Mouse (Mus musculus): ENCODE results near the gene Ssh1. TPM values are rescaled to one million over a fixed set of nuclear protein-coding genes. Genes with fewer than 3 reads are reported as not detected.
A peak's percentile ranks its signal among the peaks of the same experiment; 100 is the strongest.

Gene Ssh1
- polyA plus RNA-seq, 1 experiment: 19.2 TPM

DNA sequence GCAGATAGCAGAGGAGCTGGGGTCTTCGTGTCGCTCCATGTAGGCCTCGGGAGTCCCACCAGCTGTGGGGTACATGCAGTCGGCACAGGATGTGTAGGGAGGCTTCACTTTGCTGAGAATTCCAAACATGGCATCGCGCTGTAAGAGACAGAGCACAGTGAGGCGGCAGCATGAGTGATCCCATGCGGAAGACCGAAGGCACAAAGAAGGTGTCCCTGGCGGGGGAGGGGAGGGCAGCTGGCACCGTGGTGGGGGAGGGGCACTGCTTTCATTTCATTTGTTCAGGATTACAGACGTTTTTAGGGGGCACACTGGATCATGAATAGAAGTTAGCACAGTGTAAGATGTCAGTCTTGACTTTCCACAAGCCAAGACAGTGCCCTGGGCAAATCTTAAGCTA is 50.4 kb downstream of the Ssh1 start:
- TF ChIP-seq CTCF (IDR thresholded peaks at IDR 0.05; ENCODE audit: borderline replicate concordance, extremely low read depth, insufficient read depth, insufficient read length) (no peak), POLR2A (IDR thresholded peaks at IDR 0.05; ENCODE audit: borderline replicate concordance, extremely low read depth, insufficient read depth, insufficient read length, poor library complexity, severe bottlenecking) (no peak)
- DNase-seq (ENCODE audit: low read depth): peak; percentile 42

DNA sequence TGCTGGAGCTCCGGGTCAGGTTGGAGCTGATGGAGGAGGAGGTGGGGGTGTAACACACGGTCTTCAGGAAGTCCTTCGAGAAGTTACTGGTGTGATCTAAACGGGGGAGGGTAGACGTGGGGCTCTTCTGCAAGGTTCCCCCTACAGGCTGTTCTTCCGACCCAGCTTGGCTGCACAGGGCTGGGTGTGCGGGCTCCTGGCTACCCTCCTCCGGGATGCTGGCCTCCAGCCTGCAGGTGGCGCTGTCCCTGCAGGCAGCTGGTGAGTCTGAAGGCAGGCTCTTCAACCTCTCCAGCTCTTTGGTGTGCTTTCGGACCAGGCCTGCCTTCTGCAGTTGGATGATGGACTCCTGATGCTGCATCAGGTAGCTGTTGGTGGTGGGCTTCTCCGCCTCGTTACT is 51.1 kb downstream of the Ssh1 start:
- TF ChIP-seq CTCF (IDR thresholded peaks at IDR 0.05; ENCODE audit: borderline replicate concordance, extremely low read depth, insufficient read depth, insufficient read length) (peak; percentile 33; the same call in 1 of the 2 replicates), POLR2A (IDR thresholded peaks at IDR 0.05; ENCODE audit: borderline replicate concordance, extremely low read depth, insufficient read depth, insufficient read length, poor library complexity, severe bottlenecking) (no peak)
- no peak for DNase-seq (ENCODE audit: low read depth)

DNA sequence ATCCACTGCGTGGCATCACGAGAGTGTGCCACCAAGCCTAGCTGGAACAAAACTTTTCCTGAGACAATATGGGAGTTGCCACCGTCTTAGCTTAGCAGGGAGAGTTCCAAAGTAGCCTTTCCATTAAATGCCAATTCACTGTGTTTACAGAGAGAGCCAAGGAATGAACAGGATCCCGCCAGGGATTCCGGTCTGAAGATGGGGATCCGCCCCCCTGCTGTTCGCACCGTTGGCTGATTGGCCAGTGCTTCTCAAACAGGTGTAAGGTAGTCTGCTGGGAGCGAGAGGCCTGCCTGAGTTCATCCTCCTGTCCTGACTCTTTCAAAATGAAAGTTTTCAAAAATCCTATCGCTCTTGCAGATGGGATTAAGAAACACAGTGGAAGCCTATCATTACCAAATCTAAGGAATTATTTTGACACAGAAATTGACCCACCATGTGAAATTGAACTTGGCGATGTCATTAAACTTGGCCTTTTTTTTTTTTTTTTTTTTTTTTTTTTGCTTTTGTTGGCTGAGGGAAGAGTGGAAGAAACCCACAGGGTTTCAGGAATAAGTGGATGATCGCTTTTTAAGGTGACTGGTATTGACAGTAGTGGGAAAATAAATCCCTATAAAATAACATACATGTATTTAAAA is 54.3 kb downstream of the Ssh1 start:
- no peak for DNase-seq (ENCODE audit: low read depth)
- TF ChIP-seq POLR2A (IDR thresholded peaks at IDR 0.05; ENCODE audit: borderline replicate concordance, extremely low read depth, insufficient read depth, insufficient read length, poor library complexity, severe bottlenecking) (no peak), CTCF (IDR thresholded peaks at IDR 0.05; ENCODE audit: borderline replicate concordance, extremely low read depth, insufficient read depth, insufficient read length) (no peak)

DNA sequence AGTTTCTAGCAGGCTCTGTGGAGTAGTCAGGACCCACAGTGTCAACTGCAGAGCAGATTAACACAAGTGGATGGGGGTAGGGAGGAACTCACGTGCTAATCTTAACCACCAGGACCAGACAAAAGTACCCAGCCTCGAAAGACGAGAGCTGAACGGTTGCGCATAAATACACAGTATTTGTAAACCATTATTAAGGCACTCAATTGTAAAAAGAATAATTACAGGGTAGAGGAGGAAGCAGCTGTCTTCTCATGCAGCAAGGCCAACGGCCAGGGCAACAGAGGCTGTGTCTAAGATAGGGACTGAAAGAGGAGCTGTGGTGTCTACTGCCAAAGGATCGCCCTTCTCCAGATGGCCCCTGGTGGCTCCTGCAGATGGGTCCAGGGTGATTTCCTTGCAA is 56.0 kb downstream of the Ssh1 start:
- peak; percentile 80 for DNase-seq (ENCODE audit: low read depth)
- TF ChIP-seq POLR2A (IDR thresholded peaks at IDR 0.05; ENCODE audit: borderline replicate concordance, extremely low read depth, insufficient read depth, insufficient read length, poor library complexity, severe bottlenecking) (no peak), CTCF (IDR thresholded peaks at IDR 0.05; ENCODE audit: borderline replicate concordance, extremely low read depth, insufficient read depth, insufficient read length) (no peak)

DNA sequence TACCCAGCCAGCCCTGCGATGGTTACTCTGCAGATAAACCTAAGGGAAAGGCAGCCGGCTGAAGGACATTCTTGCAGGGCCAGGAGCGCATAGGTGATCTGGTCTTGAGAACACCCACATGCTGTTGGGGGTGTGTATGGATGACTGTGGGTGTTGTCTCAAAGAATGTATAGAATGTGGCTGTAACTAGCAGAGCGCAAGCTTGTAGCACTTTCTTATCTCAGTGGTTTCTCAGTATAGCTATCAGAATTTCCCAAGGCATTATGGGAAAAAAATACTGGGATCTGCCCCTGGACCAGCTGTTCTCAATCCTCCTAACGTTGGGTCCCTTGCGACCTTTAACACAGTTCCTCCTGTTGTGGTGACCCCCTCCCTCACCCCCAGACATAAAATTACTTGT is 59.8 kb downstream of the Ssh1 start:
- TF ChIP-seq CTCF (IDR thresholded peaks at IDR 0.05; ENCODE audit: borderline replicate concordance, extremely low read depth, insufficient read depth, insufficient read length) (no peak), POLR2A (IDR thresholded peaks at IDR 0.05; ENCODE audit: borderline replicate concordance, extremely low read depth, insufficient read depth, insufficient read length, poor library complexity, severe bottlenecking) (no peak)
- DNase-seq (ENCODE audit: low read depth): no peak

DNA sequence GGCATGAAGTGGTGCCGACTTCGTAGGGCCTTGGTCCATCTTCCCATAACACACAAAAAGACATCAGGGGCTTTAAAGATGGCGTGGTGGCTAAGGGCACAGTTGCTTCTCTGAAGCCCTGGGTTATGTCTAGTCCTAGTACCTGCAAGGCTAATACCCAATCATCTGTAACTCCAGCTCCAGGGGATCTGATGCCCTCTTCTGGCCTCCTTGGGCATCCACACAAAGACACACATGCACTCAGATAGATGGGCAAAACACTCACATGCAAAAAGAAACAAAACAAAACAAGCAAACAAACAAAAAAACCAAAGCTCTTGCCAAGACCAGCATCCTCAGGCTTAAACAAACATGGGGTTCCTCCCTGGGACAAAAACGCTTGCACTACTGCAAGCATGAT is 60.2 kb downstream of the Ssh1 start:
- DNase-seq (ENCODE audit: low read depth): no peak
- TF ChIP-seq CTCF (IDR thresholded peaks at IDR 0.05; ENCODE audit: borderline replicate concordance, extremely low read depth, insufficient read depth, insufficient read length): peak; percentile 37; the same call in 1 of the 2 replicates
- TF ChIP-seq POLR2A (IDR thresholded peaks at IDR 0.05; ENCODE audit: borderline replicate concordance, extremely low read depth, insufficient read depth, insufficient read length, poor library complexity, severe bottlenecking): no peak

DNA sequence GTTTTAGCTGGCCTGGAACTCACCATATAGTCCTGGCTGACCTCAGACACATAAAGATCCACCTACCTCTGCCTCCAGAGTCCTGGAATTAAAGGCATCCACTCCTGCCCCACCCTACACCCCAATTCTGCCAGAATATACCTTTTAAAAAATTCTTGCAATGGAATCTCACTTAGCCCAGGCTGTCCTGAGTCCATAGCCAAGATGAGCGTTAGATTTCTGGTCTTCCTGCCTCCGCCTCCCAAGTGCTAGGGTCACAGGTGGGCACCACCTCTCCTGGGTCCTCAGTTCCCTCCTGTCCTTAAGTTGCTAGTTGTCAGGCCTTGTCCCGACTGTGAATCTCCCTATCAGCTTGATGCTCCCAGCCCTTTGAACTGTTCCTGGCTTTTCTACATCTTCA is 61.4 kb downstream of the Ssh1 start:
- DNase-seq (ENCODE audit: low read depth): no peak
- TF ChIP-seq POLR2A (IDR thresholded peaks at IDR 0.05; ENCODE audit: borderline replicate concordance, extremely low read depth, insufficient read depth, insufficient read length, poor library complexity, severe bottlenecking): no peak
- no peak for TF ChIP-seq CTCF (IDR thresholded peaks at IDR 0.05; ENCODE audit: borderline replicate concordance, extremely low read depth, insufficient read depth, insufficient read length)

DNA sequence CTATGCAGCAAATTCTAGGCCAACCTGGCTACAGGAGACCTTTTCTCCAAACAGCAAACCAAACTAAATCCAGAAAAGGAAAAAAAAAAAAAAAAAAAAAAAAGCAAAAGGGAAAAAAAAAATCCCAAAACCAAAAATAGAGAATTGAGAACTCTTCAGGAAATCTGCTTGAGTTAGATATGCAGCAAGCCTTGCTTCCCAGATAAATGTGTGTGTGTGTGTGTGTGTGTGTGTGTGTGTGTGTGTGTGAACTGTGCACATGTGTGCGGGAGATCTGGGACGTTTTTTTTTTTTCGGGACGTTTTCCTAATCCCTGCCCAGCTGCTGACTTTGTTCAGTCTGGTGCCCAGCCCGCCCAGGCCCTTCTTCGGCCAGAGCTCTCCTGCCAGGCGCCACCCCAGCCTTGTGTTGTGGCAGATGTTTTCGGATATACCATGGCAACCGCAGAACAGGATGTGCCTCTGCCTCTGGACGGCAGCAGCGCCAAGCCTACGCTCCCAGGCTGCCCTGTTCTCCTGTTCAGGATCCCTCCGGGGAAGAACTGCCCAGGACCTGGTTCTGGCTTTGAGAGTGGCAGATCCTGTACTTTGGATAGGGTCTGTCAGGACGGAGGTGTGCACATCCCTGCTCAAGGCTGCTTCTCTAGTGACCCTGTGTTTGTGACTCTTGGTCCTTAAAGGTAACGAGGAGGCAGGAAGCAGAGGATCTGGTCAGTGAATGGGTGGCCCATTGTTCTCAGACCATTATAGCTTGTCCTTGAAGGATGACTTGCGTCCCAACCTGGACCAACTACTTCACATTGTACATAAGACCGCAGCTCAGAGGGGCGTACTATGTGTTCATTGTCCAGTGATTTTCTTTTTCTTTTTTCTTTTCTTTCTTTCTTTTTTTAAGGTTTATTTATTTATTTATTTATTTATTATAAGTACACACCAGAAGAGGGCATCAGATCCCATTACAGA is 62.8 kb downstream of the Ssh1 start:
- TF ChIP-seq POLR2A (IDR thresholded peaks at IDR 0.05; ENCODE audit: borderline replicate concordance, extremely low read depth, insufficient read depth, insufficient read length, poor library complexity, severe bottlenecking) (no peak), CTCF (IDR thresholded peaks at IDR 0.05; ENCODE audit: borderline replicate concordance, extremely low read depth, insufficient read depth, insufficient read length) (no peak)
- peak; percentile 71 for DNase-seq (ENCODE audit: low read depth)

DNA sequence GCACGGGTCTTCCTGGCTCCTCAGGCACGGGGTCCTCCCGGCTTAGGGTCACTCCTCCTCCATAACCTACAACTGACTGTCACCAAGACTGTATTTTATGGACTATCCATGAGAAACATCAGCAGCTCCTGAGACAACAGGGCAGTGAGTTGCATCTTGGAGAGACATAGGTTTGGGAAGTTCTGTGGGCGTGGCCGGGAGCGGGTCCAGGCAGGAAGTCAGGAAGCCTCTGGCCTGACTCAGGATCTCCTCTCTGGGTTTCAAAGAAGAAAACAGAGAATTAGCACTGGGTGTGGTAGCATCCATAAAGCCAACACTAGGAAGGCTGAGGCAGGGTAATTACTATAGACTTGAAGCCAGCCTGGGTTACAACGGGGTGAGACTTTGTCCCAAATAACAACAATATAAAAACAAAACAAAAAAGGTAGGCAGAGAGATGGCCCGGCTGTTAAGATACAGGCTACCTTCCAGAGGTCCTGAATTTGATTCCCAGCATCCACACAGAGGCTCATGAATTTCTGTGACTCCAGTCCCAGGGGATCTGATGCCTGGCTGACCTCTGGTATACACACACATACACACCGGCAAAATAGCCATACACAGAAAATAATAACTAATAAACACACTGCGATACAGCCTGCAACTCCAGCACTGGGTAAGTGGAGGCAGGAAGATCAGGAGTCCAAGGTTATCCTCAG is 63.6 kb downstream of the Ssh1 start:
- no peak for DNase-seq (ENCODE audit: low read depth)

DNA sequence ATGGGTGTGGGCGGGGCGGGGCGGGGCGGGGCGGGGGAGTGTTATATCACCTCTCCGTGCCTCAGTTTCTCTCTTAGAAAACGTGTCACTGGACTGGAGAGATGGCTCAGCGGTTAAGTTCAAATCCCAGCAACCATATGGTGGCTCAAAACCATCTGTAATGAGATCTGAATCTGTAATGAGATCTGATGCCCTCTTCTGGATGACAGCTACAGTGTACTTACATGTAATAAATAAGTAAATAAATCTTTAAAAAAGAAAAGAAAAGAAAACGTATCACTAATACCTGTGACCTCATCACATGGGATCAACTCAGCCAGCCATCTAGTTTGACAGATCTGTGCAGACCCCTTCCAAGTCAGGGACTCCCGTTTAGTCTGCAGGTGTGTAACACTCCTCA is 64.2 kb downstream of the Ssh1 start:
- no peak for TF ChIP-seq POLR2A (IDR thresholded peaks at IDR 0.05; ENCODE audit: borderline replicate concordance, extremely low read depth, insufficient read depth, insufficient read length, poor library complexity, severe bottlenecking)
- TF ChIP-seq CTCF (IDR thresholded peaks at IDR 0.05; ENCODE audit: borderline replicate concordance, extremely low read depth, insufficient read depth, insufficient read length): no peak

More for the DNA sequence above, 63.6 kb downstream of the Ssh1 start:
- TF ChIP-seq POLR2A (IDR thresholded peaks at IDR 0.05; ENCODE audit: borderline replicate concordance, extremely low read depth, insufficient read depth, insufficient read length, poor library complexity, severe bottlenecking): no peak
- no peak for TF ChIP-seq CTCF (IDR thresholded peaks at IDR 0.05; ENCODE audit: borderline replicate concordance, extremely low read depth, insufficient read depth, insufficient read length)

DNA sequence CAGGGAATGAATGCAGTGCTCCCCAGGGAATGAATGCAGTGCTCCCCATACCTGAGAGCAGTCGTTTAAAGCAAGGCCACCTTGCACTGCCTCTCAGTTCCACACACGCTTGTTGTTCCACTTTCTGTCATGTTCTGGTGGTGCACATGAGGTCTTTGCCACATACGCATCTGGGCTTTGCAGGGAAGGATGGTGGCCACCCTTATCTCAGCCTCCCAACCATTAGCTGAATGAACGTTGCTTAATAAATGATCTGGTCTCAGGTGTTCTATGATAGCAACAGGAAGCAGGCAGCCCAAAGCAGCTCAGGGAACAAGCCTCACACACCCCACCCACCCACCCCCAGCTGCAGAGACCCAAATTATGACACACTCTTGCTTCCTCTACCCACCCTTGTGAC is 69.1 kb downstream of the Ssh1 start:
- no peak for TF ChIP-seq CTCF (IDR thresholded peaks at IDR 0.05; ENCODE audit: borderline replicate concordance, extremely low read depth, insufficient read depth, insufficient read length)
- TF ChIP-seq POLR2A (IDR thresholded peaks at IDR 0.05; ENCODE audit: borderline replicate concordance, extremely low read depth, insufficient read depth, insufficient read length, poor library complexity, severe bottlenecking): no peak

More for the DNA sequence above, 64.2 kb downstream of the Ssh1 start:
- no peak for DNase-seq (ENCODE audit: low read depth)

More for the DNA sequence above, 69.1 kb downstream of the Ssh1 start:
- DNase-seq (ENCODE audit: low read depth): no peak

All from brain, embryonic 14.5 days (tissue).